Mouse (Mus musculus) midbrain, embryonic 14.5 days (tissue): ENCODE results near the gene Rpl6. TPM values are rescaled to one million over a fixed set of nuclear protein-coding genes. Genes with fewer than 3 reads are reported as not detected.

ENCODE experiments used
- ATAC-seq: fragments of 200-750 bp; cut with Nextera tagmentation; 2 replicates; pipeline ENCODE4 v1.8.0; 2017; ENCODE audit warnings: moderate number of reproducible peaks, moderate library complexity; ENCODE audit not compliant: low FRiP score, low TSS enrichment
- DNase-seq: peaks from one replicate; pipeline ENCODE4 v3.0.0-alpha.2; 2015
- H3K27ac ChIP-seq: fragments of 300-500 bp; sonication (generic); replicated peaks from 2 replicates; pipeline ENCODE4 v1.5.1; 2014; ENCODE audit warnings: mild to moderate bottlenecking, low read depth, low read length, moderate library complexity
- H3K27me3 ChIP-seq: fragments of 300-500 bp; sonication (generic); 2 replicates; pipeline ENCODE4 v1.6.1; 2014; ENCODE audit warnings: low read length, control low read depth, mixed read lengths; ENCODE audit not compliant: control insufficient read depth, insufficient read depth
- H3K36me3 ChIP-seq: fragments of 300-500 bp; sonication (generic); 2 replicates; pipeline ENCODE4 v1.6.1; 2014; ENCODE audit warnings: low read length, control low read depth; ENCODE audit not compliant: control insufficient read depth, insufficient read depth
- H3K4me1 ChIP-seq: fragments of 300-500 bp; sonication (generic); 2 replicates; pipeline ENCODE4 v1.6.1; 2014; ENCODE audit warnings: mild to moderate bottlenecking, antibody characterized with exemption, low read length, control low read depth; ENCODE audit not compliant: control insufficient read depth, insufficient read depth
- H3K4me2 ChIP-seq: fragments of 300-500 bp; sonication (generic); 2 replicates; pipeline ENCODE4 v1.6.1; 2014; ENCODE audit warnings: mild to moderate bottlenecking, low read length, moderate library complexity
- H3K4me3 ChIP-seq: fragments of 300-500 bp; sonication (generic); replicated peaks from 2 replicates; pipeline ENCODE4 v1.5.1; 2014; ENCODE audit warnings: low read depth, low read length
- H3K9ac ChIP-seq: fragments of 300-500 bp; sonication (generic); replicated peaks from 2 replicates; pipeline ENCODE4 v1.6.1; 2014; ENCODE audit warnings: mild to moderate bottlenecking, low read length, moderate library complexity
- H3K9me3 ChIP-seq: fragments of 300-500 bp; sonication (generic); 2 replicates; pipeline ENCODE4 v1.6.1; 2016; ENCODE audit warnings: low read length, control low read depth, mixed read lengths; ENCODE audit not compliant: control insufficient read depth
- WGBS: fragments of 180-500 bp; shearing (Covaris S2); extraction: QIAGEN DNeasy Blood & Tissue Kit; methylation state at CpG from one replicate; pipeline ENCODE4 v1.1.7; 2014; 5-methylcytosine and 5-hydroxymethylcytosine counted together
- polyA plus RNA-seq: library from polyadenylated mRNA; unstranded; fragments of >200 nt; fragmentation: Nextera tagmentation; extraction: Ambion mirVana; gene quantifications from 2 replicates; pipeline ENCODE4 v1.2.1, GENCODE M21; 2014

The Rpl6 gene
- polyA plus RNA-seq, 1 experiment from 2014 or later = 438 TPM

- 85% methylated on average over 7 of the region's 7 CpGs for WGBS
- no peak overlapping the region for H3K4me2 ChIP-seq
- no peaks in the 10 kb centered on the region for H3K27me3 ChIP-seq
- ATAC-seq (no peak), DNase-seq (no peak)
- no peak overlapping the region for H3K9ac ChIP-seq
- no peak overlapping the region for H3K4me3 ChIP-seq
- no peaks in the 10 kb centered on the region for H3K4me1 ChIP-seq
- no peaks in the 10 kb centered on the region for H3K9me3 ChIP-seq
- H3K36me3 ChIP-seq = no peaks in the 10 kb centered on the region
- no peak overlapping the region for H3K27ac ChIP-seq
Measured at GRCm38 (mm10) chr5:121245201-121245600, 40.9 kb downstream of the Rpl6 start.

DNA sequence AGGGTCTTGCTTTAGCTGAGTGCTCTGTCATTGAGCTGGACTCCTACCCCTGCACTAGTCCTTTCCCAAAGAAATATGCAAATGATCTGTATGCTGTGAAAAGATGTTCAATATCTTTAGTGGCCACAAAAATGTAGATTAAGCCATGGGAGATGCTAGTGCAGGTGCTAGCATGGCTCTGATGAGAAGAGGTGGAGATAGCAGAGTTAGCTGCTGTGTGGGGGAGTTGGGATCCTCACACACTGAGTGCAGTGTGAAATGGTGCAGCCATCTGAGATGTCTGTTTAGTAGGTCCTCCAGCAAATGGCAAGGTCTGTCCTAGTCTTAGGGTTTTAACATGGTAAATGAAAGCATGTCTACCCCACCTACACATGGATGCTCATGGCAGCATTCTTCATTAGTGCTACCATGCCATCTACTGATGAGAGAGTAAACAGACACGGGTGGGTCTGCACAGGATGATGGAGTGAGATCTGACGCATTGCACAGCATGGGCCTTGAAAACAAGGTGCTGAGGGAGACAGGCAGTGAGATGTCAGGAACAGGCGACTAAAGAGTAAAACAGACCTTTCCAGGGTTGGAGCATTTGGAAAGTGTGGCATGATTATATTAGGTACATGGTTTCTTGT lies 44.6 kb downstream of the Rpl6 start:
- Histone ChIP-seq H3K9me3 (no peaks in the 10 kb centered on the region), H3K27me3 (no peaks in the 10 kb centered on the region), H3K4me1 (no peaks in the 10 kb centered on the region), H3K4me3 (no peak overlapping the region), H3K27ac (no peak overlapping the region), H3K4me2 (no peak overlapping the region), H3K36me3 (peaks cover 2% of the 10 kb centered on the region), H3K9ac (no peak overlapping the region)
- DNase-seq (no peak), ATAC-seq (no peak)
- WGBS = 89% methylated on average over 3 of the region's 3 CpGs

GRCm38 (mm10) chr5:121249693-121250092 lies 45.4 kb downstream of the Rpl6 start:
- H3K36me3 ChIP-seq = peaks cover 9% of the 10 kb centered on the region
- no peak overlapping the region for H3K9ac ChIP-seq
- H3K9me3 ChIP-seq = no peaks in the 10 kb centered on the region
- 96% methylated on average over 3 of the region's 3 CpGs for WGBS
- H3K4me1 ChIP-seq = no peaks in the 10 kb centered on the region
- H3K27me3 ChIP-seq = no peaks in the 10 kb centered on the region
- H3K27ac ChIP-seq = no peak overlapping the region
- ATAC-seq (no peak), DNase-seq (no peak)
- no peak overlapping the region for H3K4me2 ChIP-seq
- H3K4me3 ChIP-seq = no peak overlapping the region

- H3K9ac ChIP-seq = no peak overlapping the region
- no peaks in the 10 kb centered on the region for H3K9me3 ChIP-seq
- no peaks in the 10 kb centered on the region for H3K27me3 ChIP-seq
- H3K4me3 ChIP-seq = no peak overlapping the region
- no peak for ATAC-seq
- peaks cover 28% of the 10 kb centered on the region for H3K36me3 ChIP-seq
- 84% methylated on average over 8 of the region's 8 CpGs for WGBS
- no peak for DNase-seq
- no peak overlapping the region for H3K4me2 ChIP-seq
- no peaks in the 10 kb centered on the region for H3K4me1 ChIP-seq
- no peak overlapping the region for H3K27ac ChIP-seq
Measured at GRCm38 (mm10) chr5:121251813-121252212, 47.5 kb downstream of the Rpl6 start.

DNA sequence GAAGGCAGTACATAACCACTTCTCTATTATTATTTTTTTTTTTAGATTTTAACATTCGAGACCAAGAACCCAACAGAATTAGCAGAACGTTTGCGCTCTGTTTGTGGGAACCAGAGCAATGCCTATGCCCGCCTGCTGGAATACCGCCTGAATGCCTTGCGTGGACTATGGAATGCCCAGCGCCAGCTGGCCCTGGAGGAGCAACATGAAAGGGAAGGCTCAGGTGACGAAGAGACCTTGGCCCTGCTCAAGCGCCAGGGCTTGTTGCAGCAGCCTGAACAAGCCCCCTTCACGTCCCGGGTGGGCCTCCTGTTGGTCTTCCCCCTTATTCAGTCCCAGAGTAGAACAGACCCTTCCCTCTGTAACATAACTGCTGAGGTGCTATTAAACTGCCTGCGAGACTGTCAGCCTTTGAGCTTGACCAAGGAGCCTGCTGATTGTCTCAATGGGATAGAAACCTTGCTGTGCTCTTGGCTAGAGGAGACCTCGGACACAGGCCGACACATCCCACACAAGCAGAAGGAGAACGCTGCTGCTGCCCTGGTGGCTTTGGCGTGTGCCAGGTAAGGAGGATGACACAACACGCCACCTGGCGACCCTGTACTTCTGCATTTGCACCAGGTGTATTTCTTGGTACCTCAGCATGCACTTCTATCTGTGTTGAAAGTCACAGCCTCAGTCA lies 49.7 kb downstream of the Rpl6 start:
- peaks cover 34% of the 10 kb centered on the region for H3K36me3 ChIP-seq
- H3K9me3 ChIP-seq = no peaks in the 10 kb centered on the region
- H3K9ac ChIP-seq = no peak overlapping the region
- WGBS = 90% methylated on average over 18 of the region's 18 CpGs
- ATAC-seq (no peak), DNase-seq (no peak)
- H3K27ac ChIP-seq = no peak overlapping the region
- H3K4me2 ChIP-seq = no peak overlapping the region
- H3K27me3 ChIP-seq = no peaks in the 10 kb centered on the region
- H3K4me1 ChIP-seq = no peaks in the 10 kb centered on the region
- no peak overlapping the region for H3K4me3 ChIP-seq

DNA sequence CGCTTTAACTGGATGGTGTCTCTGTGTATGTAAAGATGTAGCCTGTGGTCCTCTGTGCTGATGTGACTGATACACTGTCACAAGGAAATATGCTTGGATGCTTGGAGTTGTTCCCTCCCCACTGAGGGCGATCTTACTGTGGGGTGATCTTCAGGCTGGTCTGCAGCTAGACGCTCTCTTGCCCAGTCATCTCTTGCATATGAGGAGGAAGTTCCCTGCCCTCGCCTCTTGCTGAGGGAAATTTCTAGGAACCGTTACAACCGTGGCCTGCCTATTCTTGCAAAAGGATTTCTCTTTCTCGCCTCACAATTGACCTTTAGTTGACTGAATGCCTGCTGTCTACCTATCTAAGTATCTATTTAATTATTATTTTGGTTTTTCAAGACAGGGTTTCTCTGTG lies 50.7 kb downstream of the Rpl6 start:
- Histone ChIP-seq H3K9ac (no peak overlapping the region), H3K27ac (no peak overlapping the region), H3K36me3 (peaks cover 38% of the 10 kb centered on the region), H3K9me3 (no peaks in the 10 kb centered on the region), H3K4me3 (no peak overlapping the region), H3K4me2 (no peak overlapping the region), H3K27me3 (no peaks in the 10 kb centered on the region), H3K4me1 (no peaks in the 10 kb centered on the region)
- ATAC-seq (no peak), DNase-seq (no peak)
- WGBS = 93% methylated on average over 7 of the region's 7 CpGs

Other genes starting within 250 kb of the Rpl6 start
- 15.6 and 15.8 TPM in 2 replicates for gene Rph3a, start 194.4 kb upstream of the Rpl6 start, polyA plus RNA-seq
- 29.7 and 32.7 TPM in 2 replicates for gene Ptpn11, start 13.1 kb upstream of the Rpl6 start, polyA plus RNA-seq
- gene Hectd4, start 15.7 kb downstream of the Rpl6 start, polyA plus RNA-seq = 32.1 and 35.4 TPM in 2 replicates
- gene Trafd1, start 181.2 kb downstream of the Rpl6 start, polyA plus RNA-seq = 137 and 146 TPM in 2 replicates
- gene Naa25, start 193.5 kb downstream of the Rpl6 start, polyA plus RNA-seq = 42.9 and 60.7 TPM in 2 replicates
- gene Tmem116, start 247.4 kb downstream of the Rpl6 start, polyA plus RNA-seq = 1.7 and 2.0 TPM in 2 replicates
- gene Erp29, start 248.0 kb downstream of the Rpl6 start, polyA plus RNA-seq = 129 and 151 TPM in 2 replicates